In the genomic region with DNA sequence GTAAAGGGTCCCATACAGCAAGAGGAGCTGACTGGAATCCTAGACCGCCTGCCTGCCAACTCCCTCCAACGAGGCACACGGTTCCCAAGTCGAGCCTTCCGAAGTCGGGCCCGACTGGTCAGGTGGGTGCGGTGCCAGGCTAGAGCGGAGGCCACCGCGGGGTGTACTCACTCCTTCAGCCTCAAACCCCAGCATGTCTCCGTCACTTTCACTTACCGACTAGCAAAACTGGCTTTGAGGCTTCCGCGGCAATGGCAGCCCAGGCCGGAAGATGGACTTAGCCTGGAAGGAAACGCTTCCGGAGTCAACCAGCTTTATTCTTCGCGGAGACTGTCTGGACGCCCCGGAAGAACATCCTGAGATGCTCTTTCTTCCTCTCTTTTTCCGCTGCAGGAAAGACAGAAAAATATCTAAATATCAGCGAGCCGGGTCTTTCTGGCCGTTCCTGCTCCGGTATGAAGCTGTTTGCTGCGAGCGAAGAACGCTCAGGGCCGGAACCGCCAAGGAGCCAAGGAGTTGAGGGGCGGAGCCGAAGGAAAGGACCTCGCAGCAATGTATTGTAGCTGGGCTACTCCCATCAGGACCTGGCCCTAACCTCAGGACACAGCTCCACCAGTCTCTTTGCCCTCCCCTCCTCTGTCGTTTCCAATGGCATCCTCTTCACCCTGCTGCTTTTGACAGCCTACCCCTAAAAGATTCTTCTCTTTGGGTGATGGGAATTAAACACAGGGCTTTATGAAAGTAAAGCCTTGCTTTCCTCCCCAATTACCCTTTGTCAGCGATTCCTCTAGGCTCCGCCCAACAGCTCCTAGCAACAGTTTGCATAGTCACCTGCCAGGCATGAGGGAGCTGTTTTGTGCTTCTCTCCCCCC, we compare ENCODE assay signal across 1 mouse cellular context.
TF ChIP-seq lines count a peak whose summit lies in the region.

No protein-coding gene starts in this region.

TF ChIP-seq in MEL, 35 proteins besides CTCF, POLR2A, EP300 and RAD21:
- TF ChIP-seq MXI1 (IDR thresholded peaks at IDR 0.05; ENCODE audit: low read depth, low read length) (peak; percentile 60), ETS1 (IDR thresholded peaks at IDR 0.05; ENCODE audit: low read depth, low read length) (peak; percentile 39), MYC (IDR thresholded peaks at IDR 0.05; ENCODE audit: low read depth, low read length) (0 out of 2 replicates have a peak, but pooled peaks have one; percentile 29), TAL1 (IDR thresholded peaks at IDR 0.05; ENCODE audit: low read length) (no peak), ZMIZ1 (IDR thresholded peaks at IDR 0.05; ENCODE audit: low read depth, low read length) (peak; percentile 49), JUND (IDR thresholded peaks at IDR 0.05; ENCODE audit: low read depth, low read length) (no peak), TBP (IDR thresholded peaks at IDR 0.05; ENCODE audit: low read depth, low read length) (peak; percentile 76), NRF1 (IDR thresholded peaks at IDR 0.05; ENCODE audit: insufficient read depth, low read depth, low read length, poor library complexity, severe bottlenecking) (no peak), POLR2AphosphoS2 (IDR thresholded peaks at IDR 0.05; ENCODE audit: low read length) (peak; percentile 51), MAX (IDR thresholded peaks at IDR 0.05; ENCODE audit: low read length) (peak; percentile 47; the same call in 1 of the 2 replicates), POLR2AphosphoS5 (IDR thresholded peaks at IDR 0.05; ENCODE audit: borderline replicate concordance, low read depth, low read length) (no peak), MEF2A (IDR thresholded peaks at IDR 0.05; ENCODE audit: extremely low read depth, insufficient replicate concordance, low read depth, low read length, poor library complexity, severe bottlenecking) (no peak), USF1 (IDR thresholded peaks at IDR 0.05; ENCODE audit: low read depth, low read length) (no peak), E2F4 (IDR thresholded peaks at IDR 0.05; ENCODE audit: borderline replicate concordance, low read depth, low read length) (no peak), BHLHE40 (IDR thresholded peaks at IDR 0.05; ENCODE audit: borderline replicate concordance, low read depth, low read length) (no peak; the same call in 1 of the 2 replicates), KAT2A (conservative IDR thresholded peaks at IDR 0.05; ENCODE audit: low read depth, low read length) (peak; percentile 80), USF2 (IDR thresholded peaks at IDR 0.05; ENCODE audit: borderline replicate concordance in 1 of 2, insufficient read depth in 1 of 2, low read depth in 1 of 2, low read length in 2 of 2) (no peak), SIN3A (IDR thresholded peaks at IDR 0.05; ENCODE audit: low read length) (peak; percentile 81), MAZ (IDR thresholded peaks at IDR 0.05; ENCODE audit: low read depth, low read length) (peak; percentile 73; the same call in 1 of the 2 replicates), UBTF (IDR thresholded peaks at IDR 0.05; ENCODE audit: borderline replicate concordance, insufficient read depth, low read depth, low read length) (no peak), HCFC1 (IDR thresholded peaks at IDR 0.05; ENCODE audit: low read depth, low read length) (peak; percentile 94), RCOR1 (IDR thresholded peaks at IDR 0.05; ENCODE audit: low read depth, low read length) (peak; percentile 26; the same call in 1 of the 2 replicates), ZNF384 (IDR thresholded peaks at IDR 0.05; ENCODE audit: low read depth, low read length) (no peak), GATA1 (IDR thresholded peaks at IDR 0.05; ENCODE audit: low read depth, low read length) (no peak), MYB (IDR thresholded peaks at IDR 0.05; ENCODE audit: low read depth, low read length) (no peak), ELF1 (IDR thresholded peaks at IDR 0.05; ENCODE audit: low read depth, low read length) (peak; percentile 83), ZC3H11A (IDR thresholded peaks at IDR 0.05; ENCODE audit: low read depth, low read length) (no peak), ZKSCAN1 (IDR thresholded peaks at IDR 0.05; ENCODE audit: low read depth, low read length) (no peak), NELFE (IDR thresholded peaks at IDR 0.05; ENCODE audit: low read depth, low read length) (peak; percentile 73), GABPA (IDR thresholded peaks at IDR 0.05; ENCODE audit: low read depth, low read length) (no peak), MAFK (IDR thresholded peaks at IDR 0.05; ENCODE audit: borderline replicate concordance, low read depth, low read length) (peak; percentile 81; the same call in 1 of the 2 replicates), CHD1 (IDR thresholded peaks at IDR 0.05; ENCODE audit: low read depth, low read length) (no peak), CHD2 (IDR thresholded peaks at IDR 0.05; ENCODE audit: low read length) (peak; percentile 53; the same call in 1 of the 2 replicates), TCF12 (IDR thresholded peaks at IDR 0.05; ENCODE audit: low read depth, low read length) (0 out of 2 replicates have a peak, but pooled peaks have one; percentile 22), SMC3 (IDR thresholded peaks at IDR 0.05; ENCODE audit: low read depth, low read length) (no peak; the same call in 1 of the 2 replicates)
